Mouse (Mus musculus) brain, embryonic 14.5 days (tissue): ENCODE data around the gene Rpl36.

ENCODE experiments used
- CTCF ChIP-seq: fragments of 200-500 bp; IDR thresholded peaks from 2 replicates; pipeline ENCODE4 v1.5.1; 2012; ENCODE audit warnings: inconsistent platforms, mild to moderate bottlenecking, moderate library complexity, borderline replicate concordance; ENCODE audit not compliant: insufficient read depth, insufficient read length; ENCODE audit errors: extremely low read depth
- POLR2A ChIP-seq: fragments of 200-500 bp; IDR thresholded peaks from 2 replicates; pipeline ENCODE4 v1.6.1; 2012; ENCODE audit warnings: mild to moderate bottlenecking, inconsistent platforms, borderline replicate concordance; ENCODE audit not compliant: poor library complexity, insufficient read depth, insufficient read length, severe bottlenecking; ENCODE audit errors: extremely low read depth

- TF ChIP-seq CTCF (no peak), POLR2A (no peak)
These were observed 4.5 kb upstream of the Rpl36 start for GRCm38 (mm10) chr17:56608699-56609098.
